In the genomic region with DNA sequence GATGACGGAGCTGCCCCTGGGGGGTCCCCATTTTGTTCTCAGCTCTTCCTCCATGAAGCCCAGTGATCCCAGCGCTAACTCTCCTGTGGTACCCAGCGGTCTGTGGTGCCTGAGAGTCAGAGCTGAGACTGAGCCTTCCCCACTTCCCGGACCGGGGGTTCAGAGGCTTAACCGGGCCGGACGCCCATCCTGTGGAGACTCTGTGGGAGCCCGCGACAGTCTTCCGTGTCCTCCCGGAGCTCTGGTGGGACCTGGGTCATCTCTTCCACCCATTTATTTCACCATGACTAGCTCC, we compare ENCODE assay signal across 10 mouse cellular contexts. TPM values are rescaled to one million over a fixed set of nuclear protein-coding genes. Genes with fewer than 3 reads are reported as not detected.
DNase-seq lines count a peak whose midpoint lies in the region; ATAC-seq and TF ChIP-seq lines count a peak whose summit lies in the region.
"Had no signal": no experiment of that assay in that cellular context is flagged by ENCODE, and none has a peak within 500 bp of the region (broad histone marks: within the 10 kb centered on the region; RNA-seq: fewer than 3 reads in every experiment).

No protein-coding gene starts in this region.

- TF ChIP-seq CTCF in cerebellum, adult 2 months (IDR thresholded peaks at IDR 0.05; ENCODE audit: borderline replicate concordance, insufficient read depth, low read depth, low read length): no peak

- no peak for DNase-seq in heart, postnatal 25 days (ENCODE audit: low spot score)
- no peak for DNase-seq in embryonic facial prominence, embryonic 14.5 days (ENCODE audit: low spot score)
- DNase-seq in hindbrain, embryonic 14.5 days (ENCODE audit: low spot score): no peak
- no peak for DNase-seq in gastrocnemius, postnatal 25 days
- no peak for DNase-seq in cerebellum, adult 2 months
- no peak for DNase-seq in kidney, postnatal 25 days
- DNase-seq: adrenal gland, postnatal 10 days; lung, adult 18-20 months had no signal

- no peak for TF ChIP-seq POLR2A in cerebellum, adult 2 months (IDR thresholded peaks at IDR 0.05; ENCODE audit: borderline replicate concordance, insufficient read depth, low read length)

- no peak overlapping the region for H3K9ac ChIP-seq in heart, embryonic 11.5 days (ENCODE audit: low read depth, low read length)
- no peak overlapping the region for H3K9ac ChIP-seq in embryonic facial prominence, embryonic 14.5 days (ENCODE audit: low read depth, low read length)
- H3K9ac ChIP-seq in hindbrain, embryonic 14.5 days: no peak overlapping the region
- no peak overlapping the region for H3K9ac ChIP-seq in midbrain, embryonic 13.5 days (replicated peaks)

- 0 out of 2 replicates have a peak overlapping the region, but pooled peaks have one; percentile 9 for H3K4me3 ChIP-seq in heart, embryonic 11.5 days (ENCODE audit: low read depth, low read length)
- no peak overlapping the region for H3K4me3 ChIP-seq in embryonic facial prominence, embryonic 14.5 days (ENCODE audit: low read depth, low read length)
- no peak overlapping the region for H3K4me3 ChIP-seq in hindbrain, embryonic 14.5 days (replicated peaks; ENCODE audit: low read length)
- no peak overlapping the region; the same call in 1 of the 2 replicates for H3K4me3 ChIP-seq in midbrain, embryonic 13.5 days (replicated peaks)
- H3K4me3 ChIP-seq in cerebellum, adult 2 months (replicated peaks; ENCODE audit: insufficient read depth, low read depth, low read length): no peak overlapping the region

- no peaks in the 10 kb centered on the region for H3K9me3 ChIP-seq in heart, embryonic 11.5 days (replicated peaks; ENCODE audit: control insufficient read depth, low read length)
- H3K9me3 ChIP-seq in embryonic facial prominence, embryonic 14.5 days (ENCODE audit: control insufficient read depth, low read length): no peaks in the 10 kb centered on the region
- no peaks in the 10 kb centered on the region for H3K9me3 ChIP-seq in hindbrain, embryonic 14.5 days (ENCODE audit: control insufficient read depth, low read length)
- H3K9me3 ChIP-seq in midbrain, embryonic 13.5 days: no peaks in the 10 kb centered on the region

- H3K4me2 ChIP-seq in heart, embryonic 11.5 days: peak overlapping the region; percentile 31
- peak overlapping the region; percentile 37 for H3K4me2 ChIP-seq in embryonic facial prominence, embryonic 14.5 days (ENCODE audit: low read depth, low read length)
- H3K4me2 ChIP-seq in hindbrain, embryonic 14.5 days (replicated peaks): peak overlapping the region; percentile 29
- H3K4me2 ChIP-seq in midbrain, embryonic 13.5 days (replicated peaks): peak overlapping the region; percentile 41

- H3K27ac ChIP-seq in heart, embryonic 11.5 days (ENCODE audit: low read depth, low read length): no peak overlapping the region
- no peak overlapping the region for H3K27ac ChIP-seq in embryonic facial prominence, embryonic 14.5 days (replicated peaks; ENCODE audit: low read depth, low read length)
- no peak overlapping the region for H3K27ac ChIP-seq in hindbrain, embryonic 14.5 days
- no peak overlapping the region for H3K27ac ChIP-seq in midbrain, embryonic 13.5 days
- H3K27ac ChIP-seq in cerebellum, adult 2 months (ENCODE audit: insufficient read depth, low read length): no peak overlapping the region

- intact Hi-C loops in heart, postnatal 25 days (cut with DNase I): no loop called here

- no peaks in the 10 kb centered on the region for H3K36me3 ChIP-seq in heart, embryonic 11.5 days (ENCODE audit: control insufficient read depth, insufficient read depth, low read length)
- no peaks in the 10 kb centered on the region for H3K36me3 ChIP-seq in embryonic facial prominence, embryonic 14.5 days (ENCODE audit: control insufficient read depth, insufficient read depth, low read length)
- H3K36me3 ChIP-seq in hindbrain, embryonic 14.5 days (replicated peaks; ENCODE audit: control insufficient read depth, insufficient read depth): no peaks in the 10 kb centered on the region
- no peaks in the 10 kb centered on the region for H3K36me3 ChIP-seq in midbrain, embryonic 13.5 days

- H3K27me3 ChIP-seq in heart, embryonic 11.5 days (ENCODE audit: control insufficient read depth, insufficient read depth, low read length): peaks cover 4% of the 10 kb centered on the region; the same call in 1 of the 2 replicates
- H3K27me3 ChIP-seq in embryonic facial prominence, embryonic 14.5 days (replicated peaks; ENCODE audit: control insufficient read depth, insufficient read depth, low read length): no peaks in the 10 kb centered on the region
- H3K27me3 ChIP-seq in hindbrain, embryonic 14.5 days (ENCODE audit: control insufficient read depth, insufficient read depth, low read length): no peaks in the 10 kb centered on the region
- H3K27me3 ChIP-seq in midbrain, embryonic 13.5 days: no peaks in the 10 kb centered on the region
- H3K27me3 ChIP-seq in cerebellum, adult 2 months (ENCODE audit: control insufficient read depth, insufficient read depth, low read length): no peaks in the 10 kb centered on the region; the same call in 1 of the 2 replicates

- no peak for ATAC-seq in heart, embryonic 11.5 days (replicated peaks; ENCODE audit: insufficient number of reproducible peaks, low FRiP score, low TSS enrichment)
- ATAC-seq in embryonic facial prominence, embryonic 14.5 days (ENCODE audit: low read depth): no peak
- ATAC-seq in hindbrain, embryonic 14.5 days (ENCODE audit: low FRiP score): peak; percentile 51; the same call in 1 of the 2 replicates
- peak; percentile 58; the same call in 1 of the 2 replicates for ATAC-seq in midbrain, embryonic 13.5 days

- 20% methylated on average over 12 of the region's 12 CpGs for WGBS in heart, embryonic 11.5 days (ENCODE audit: insufficient replicate concordance)
- WGBS in embryonic facial prominence, embryonic 14.5 days: 17% methylated on average over 12 of the region's 12 CpGs
- WGBS in hindbrain, embryonic 14.5 days: 20% methylated on average over 12 of the region's 12 CpGs
- WGBS in midbrain, embryonic 13.5 days: 16% methylated on average over 12 of the region's 12 CpGs
- 11% methylated on average over 12 of the region's 12 CpGs for WGBS in cerebellum, adult 2 months

- H3K4me1 ChIP-seq in heart, embryonic 11.5 days (ENCODE audit: control insufficient read depth, insufficient read depth, low read length): no peaks in the 10 kb centered on the region
- H3K4me1 ChIP-seq in embryonic facial prominence, embryonic 14.5 days (ENCODE audit: control insufficient read depth, insufficient read depth, low read length): no peaks in the 10 kb centered on the region; the same call in 1 of the 2 replicates
- peaks cover 9% of the 10 kb centered on the region for H3K4me1 ChIP-seq in hindbrain, embryonic 14.5 days (replicated peaks; ENCODE audit: control insufficient read depth, insufficient read depth, low read length)
- peaks cover 8% of the 10 kb centered on the region for H3K4me1 ChIP-seq in midbrain, embryonic 13.5 days (replicated peaks)
- peaks cover 5% of the 10 kb centered on the region for H3K4me1 ChIP-seq in cerebellum, adult 2 months (ENCODE audit: control insufficient read depth, insufficient read depth, low read length)

RNA-seq across cellular contexts. Expression of gene Pgrmc2, which starts 41.1 kb away (rescaled TPM):
- polyA plus RNA-seq in heart, embryonic 11.5 days (2014; fragmentation: Nextera tagmentation; extraction: Ambion mirVana): 29.5 and 30.9 TPM in 2 replicates
- 10 to 100 TPM; 27.5 to 30.1 TPM for total RNA-seq in heart, postnatal 25 days (2021)
- polyA plus RNA-seq in embryonic facial prominence, embryonic 14.5 days (2014; fragmentation: Nextera tagmentation; extraction: Ambion mirVana): 32.5 and 33.7 TPM in 2 replicates
- polyA plus RNA-seq in hindbrain, embryonic 14.5 days (2014; fragmentation: Nextera tagmentation; extraction: Ambion mirVana): 23.2 and 26.1 TPM in 2 replicates
- 24.8 and 27.6 TPM in 2 replicates for polyA plus RNA-seq in midbrain, embryonic 13.5 days (2015; fragmentation: Nextera tagmentation; extraction: Ambion mirVana)
- total RNA-seq in gastrocnemius, postnatal 25 days (2021): 10 to 100 TPM; 14.9 to 18.2 TPM
- 44.3 and 46.7 TPM in 2 replicates for polyA plus RNA-seq in cerebellum, adult 2 months (2012; rRNA removed)

Comparison
In these comparisons a context has a peak if more than half of its experiments do, and no peak if none do; other contexts are left out.
1. ATAC-seq: peak in hindbrain, embryonic 14.5 days (single experiment) and midbrain, embryonic 13.5 days (single experiment); none in heart, embryonic 11.5 days (single experiment) and embryonic facial prominence, embryonic 14.5 days (single experiment).
2. Peak in every context shown above with its lines, with median percentiles within 50 percentile points of each other: H3K4me2 ChIP-seq.